Mouse (Mus musculus) forebrain, embryonic 11.5 days (tissue): Measurements from ENCODE around the gene Lrig2. TPM values are rescaled to one million over a fixed set of nuclear protein-coding genes. Genes with fewer than 3 reads are reported as not detected.

ENCODE experiments used
- ATAC-seq: fragments of 200-750 bp; cut with Nextera tagmentation; replicated peaks from 2 replicates; pipeline ENCODE4 v1.8.0; 2017; ENCODE audit warnings: moderate TSS enrichment; ENCODE audit not compliant: low FRiP score
- DNase-seq: peaks from one replicate; pipeline ENCODE4 v3.0.0-alpha.2; 2017; ENCODE audit warnings: low spot score
- H3K27ac ChIP-seq: fragments of 300-500 bp; sonication (generic); 2 replicates; pipeline ENCODE4 v1.5.1; 2014; ENCODE audit warnings: low read depth, low read length
- H3K27me3 ChIP-seq: fragments of 300-500 bp; sonication (generic); 2 replicates; pipeline ENCODE4 v1.6.1; 2014; ENCODE audit warnings: mild to moderate bottlenecking, low read length, mixed read lengths; ENCODE audit not compliant: control insufficient read depth, insufficient read depth
- H3K36me3 ChIP-seq: fragments of 300-500 bp; sonication (generic); 2 replicates; pipeline ENCODE4 v1.6.1; 2014; ENCODE audit warnings: mild to moderate bottlenecking, low read length, moderate library complexity, mixed read lengths; ENCODE audit not compliant: control insufficient read depth, insufficient read depth
- H3K4me1 ChIP-seq: fragments of 300-500 bp; sonication (generic); replicated peaks from 2 replicates; pipeline ENCODE4 v1.6.1; 2014; ENCODE audit warnings: low read length, mixed read lengths; ENCODE audit not compliant: control insufficient read depth, insufficient read depth
- H3K4me2 ChIP-seq: fragments of 300-500 bp; sonication (generic); 2 replicates; pipeline ENCODE4 v1.6.1; 2014; ENCODE audit warnings: low read depth, mild to moderate bottlenecking, low read length, moderate library complexity, mixed read lengths; ENCODE audit not compliant: severe bottlenecking
- H3K4me3 ChIP-seq: fragments of 300-500 bp; sonication (generic); 2 replicates; pipeline ENCODE4 v1.5.1; 2014; ENCODE audit warnings: low read depth, low read length
- H3K9ac ChIP-seq: fragments of 300-500 bp; sonication (generic); 2 replicates; pipeline ENCODE4 v1.6.1; 2014; ENCODE audit warnings: low read length
- H3K9me3 ChIP-seq: fragments of 300-500 bp; sonication (generic); 2 replicates; pipeline ENCODE4 v1.6.1; 2016; ENCODE audit warnings: low read length, mixed read lengths; ENCODE audit not compliant: control insufficient read depth
- WGBS: fragments of 180-500 bp; shearing (Covaris S2); extraction: QIAGEN DNeasy Blood & Tissue Kit; methylation state at CpG from one replicate; pipeline ENCODE4 v1.1.7; 2014; 5-methylcytosine and 5-hydroxymethylcytosine counted together
- polyA plus RNA-seq: library from polyadenylated mRNA; unstranded; fragments of >200 nt; fragmentation: Nextera tagmentation; extraction: Ambion mirVana; gene quantifications from 2 replicates; pipeline ENCODE4 v1.2.1, GENCODE M21; 2014

Lrig2 gene
- polyA plus RNA-seq, 1 experiment from 2014 or later = 23.5 TPM

DNA sequence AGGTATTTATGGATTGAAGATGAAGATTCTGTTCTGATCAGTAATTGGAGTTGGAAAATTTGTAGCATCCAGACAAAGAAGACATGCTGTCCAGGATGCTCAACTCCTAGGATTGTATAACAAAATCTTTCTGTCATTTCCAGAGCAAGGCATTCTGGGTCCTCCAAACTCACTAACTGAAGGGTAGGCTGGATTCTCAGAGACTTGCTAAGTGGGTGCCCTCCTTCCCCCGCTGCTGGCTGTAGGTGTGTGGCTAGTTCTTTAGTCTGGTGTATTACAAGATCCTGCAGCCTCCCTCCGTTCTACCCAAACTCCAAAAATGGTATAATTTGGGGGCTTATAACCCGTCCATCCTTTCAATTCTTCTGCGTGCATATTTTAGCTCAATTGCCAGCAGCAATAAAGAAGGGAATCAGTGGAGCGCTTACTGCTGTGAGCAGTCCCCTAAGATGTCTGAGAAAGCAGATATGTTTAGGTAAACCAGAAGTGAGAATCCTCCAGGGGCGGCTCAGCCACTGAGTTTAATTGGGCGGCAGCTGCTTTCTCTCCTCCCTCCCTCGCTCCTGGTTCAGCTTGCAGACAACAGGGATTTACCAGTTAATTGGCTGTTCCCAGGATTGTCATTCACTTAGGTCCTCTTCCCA lies 162.4 kb downstream of the Lrig2 start:
- H3K9me3 ChIP-seq = no peaks in the 10 kb centered on the region
- ATAC-seq (peak; percentile 32), DNase-seq (peak; percentile 73)
- no peaks in the 10 kb centered on the region for H3K27me3 ChIP-seq
- H3K36me3 ChIP-seq = no peaks in the 10 kb centered on the region
- H3K27ac ChIP-seq = peak overlapping the region; percentile 62
- no peak overlapping the region for H3K4me2 ChIP-seq
- no peak overlapping the region for H3K9ac ChIP-seq
- WGBS = 14% methylated on average over 8 of the region's 8 CpGs
- no peak overlapping the region for H3K4me3 ChIP-seq
- H3K4me1 ChIP-seq = peaks cover 11% of the 10 kb centered on the region

Other genes starting within 250 kb of the Lrig2 start
- gene Slc16a1, start 126.8 kb upstream of the Lrig2 start, polyA plus RNA-seq = 45.1 and 45.9 TPM in 2 replicates